Mouse (Mus musculus) gastrocnemius, postnatal 4 days (tissue): Measurements from ENCODE around the gene Bspry. TPM values are rescaled to one million over a fixed set of nuclear protein-coding genes. Genes with fewer than 3 reads are reported as not detected.

ENCODE experiments used
- total RNA-seq, 2 experiments: library from RNA; stranded (reverse); gene quantifications; 2 replicates each; pipeline ENCODE4 v1.2.3; 2021

Bspry gene
- total RNA-seq, 2 experiments from 2014 or later = 1.1 to 1.7 TPM

Other genes starting within 250 kb of the Bspry start
- 1 to 10 TPM; 5.2 to 5.3 TPM for gene Zfp37, start 249.0 kb upstream of the Bspry start, total RNA-seq
- gene Slc31a2, start 217.5 kb upstream of the Bspry start, total RNA-seq = 10 to 100 TPM in 1 of 2 experiments, 1 to 10 TPM in 1; 9.5 to 12.3 TPM
- 10 to 100 TPM; 26.7 to 28.5 TPM for gene Fkbp15, start 119.5 kb upstream of the Bspry start, total RNA-seq
- 10 to 100 TPM; 17.7 to 18.8 TPM for gene Slc31a1, start 119.3 kb upstream of the Bspry start, total RNA-seq
- 10 to 100 TPM; 71.3 to 78.6 TPM for gene Cdc26, start 71.4 kb upstream of the Bspry start, total RNA-seq
- 10 to 100 TPM; 14.0 to 15.0 TPM for gene Prpf4, start 71.3 kb upstream of the Bspry start, total RNA-seq
- gene Rnf183, start 44.8 kb upstream of the Bspry start, total RNA-seq = not detected
- gene Wdr31, start 9.2 kb upstream of the Bspry start, total RNA-seq = 1 to 10 TPM in 1 of 2 experiments, under 1 TPM in 1; 0.91 to 1.1 TPM
- gene Hdhd3, start 23.4 kb downstream of the Bspry start, total RNA-seq = 10 to 100 TPM in 1 of 2 experiments, 1 to 10 TPM in 1; 9.0 to 10.5 TPM
- gene Alad, start 39.9 kb downstream of the Bspry start, total RNA-seq = 10 to 100 TPM; 34.0 to 41.1 TPM
- gene Pole3, start 45.0 kb downstream of the Bspry start, total RNA-seq = 10 to 100 TPM; 27.8 to 31.3 TPM
- gene 4933430I17Rik, start 45.3 kb downstream of the Bspry start, total RNA-seq = under 1 TPM; 0.34 to 0.44 TPM
- gene Rgs3, start 79.8 kb downstream of the Bspry start, total RNA-seq = 10 to 100 TPM; 36.9 to 44.0 TPM